Mouse (Mus musculus): ENCODE data around the gene Gp1bb. TPM values are rescaled to one million over a fixed set of nuclear protein-coding genes. Genes with fewer than 3 reads are reported as not detected.

Gp1bb gene
- total RNA-seq, 2 experiments from 2014 or later: not detected

DNA sequence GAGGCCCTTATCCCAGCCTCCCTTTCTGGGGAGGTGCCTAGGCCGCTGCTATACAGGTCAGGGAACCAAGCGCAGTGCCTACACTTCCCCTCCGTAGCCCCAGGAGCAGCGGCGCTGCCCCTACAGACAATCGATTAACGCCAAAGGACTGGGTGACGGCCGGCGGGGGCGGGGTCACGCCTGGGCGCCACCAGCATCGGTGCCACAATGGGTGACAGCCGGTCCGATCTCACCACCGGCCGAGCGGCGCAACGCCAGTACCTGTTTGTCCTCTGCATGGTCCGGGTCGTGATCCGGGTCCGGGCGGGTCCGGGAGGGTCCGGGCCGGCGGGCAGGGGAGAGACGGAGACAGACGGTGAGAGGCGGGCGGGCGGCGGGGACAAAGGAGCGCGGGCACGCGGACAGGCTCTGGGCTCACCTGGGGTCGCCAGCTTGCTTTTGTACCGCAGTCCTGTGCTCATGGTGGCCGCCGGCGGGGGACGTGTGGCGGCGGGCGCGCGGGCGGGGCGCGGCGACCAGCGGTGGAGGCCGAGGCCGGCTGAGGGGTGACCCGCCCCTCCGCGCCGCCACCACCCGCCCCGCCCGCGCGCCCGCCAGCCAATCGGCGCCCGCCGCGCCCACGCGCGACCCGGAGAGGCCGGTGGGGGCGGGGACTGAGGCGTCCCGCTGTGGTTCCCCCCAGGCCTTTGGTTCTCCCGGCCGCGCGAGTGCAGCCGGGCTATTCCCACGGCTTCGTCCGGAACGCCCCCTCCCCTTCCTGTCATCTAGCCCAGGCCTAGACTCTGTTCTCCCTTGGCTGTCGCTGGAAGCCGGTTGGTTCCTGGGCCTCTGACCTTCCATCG lies 7.4 kb upstream of the Gp1bb start, which contains the start of gene Sept5:
Gene Sept5, minus strand, starts transcription at position 565 of the 842 bp plus-strand sequence.
- intact Hi-C loops (cut with DNase I; ENCODE audit: low total_unique reads): loop anchor here (5.0 kb wide), 1 partner anchor 168 kb away; no protein-coding TSS in a partner anchor
- peak; percentile 81 for DNase-seq

DNA sequence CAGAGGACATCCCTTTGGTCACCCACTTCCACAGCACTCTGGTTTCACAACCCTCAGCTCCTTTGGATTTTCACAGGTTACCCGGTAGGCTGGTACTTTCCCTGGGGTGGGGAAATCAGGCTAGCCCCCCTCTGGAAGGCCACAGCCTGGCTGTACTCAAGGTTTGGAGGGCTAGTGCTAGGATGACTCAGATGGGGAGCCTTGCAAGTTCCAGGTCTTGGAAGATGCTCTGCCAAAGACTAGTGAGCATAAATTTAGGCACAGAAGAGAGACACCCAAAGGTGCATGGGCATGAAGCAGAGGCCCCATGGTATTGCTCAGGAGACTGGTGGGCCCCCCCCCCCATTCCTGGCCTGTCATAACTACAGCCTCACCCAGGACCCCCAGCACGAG lies 6.7 kb upstream of the Gp1bb start:
- no peak for DNase-seq

GRCm38 (mm10) chr16:18628206-18628947 lies 6.2 kb upstream of the Gp1bb start:
- DNase-seq: no peak
- intact Hi-C loops (cut with DNase I; ENCODE audit: low total_unique reads): loop anchor here (5.0 kb wide), 1 partner anchor 169 kb away; no protein-coding TSS in a partner anchor

More for the DNA sequence above, 6.7 kb upstream of the Gp1bb start:
- intact Hi-C loops (cut with DNase I; ENCODE audit: low total_unique reads): loop anchor here (5.0 kb wide), 1 partner anchor 168 kb away; no protein-coding TSS in a partner anchor

GRCm38 (mm10) chr16:18627163-18627562 lies 5.0 kb upstream of the Gp1bb start:
- no peak for DNase-seq
- intact Hi-C loops (cut with DNase I; ENCODE audit: low total_unique reads): loop anchor here (2.0 to 5.0 kb wide), 2 partner anchors 52 to 170 kb away; no protein-coding TSS in a partner anchor

GRCm38 (mm10) chr16:18626376-18626878 lies 4.2 kb upstream of the Gp1bb start, which contains the start of gene Gm49601:
Gm49601 (minus strand) TSS chr16:18626427.
- intact Hi-C loops (cut with DNase I; ENCODE audit: low total_unique reads): loop anchor here (2.0 to 5.0 kb wide), 2 partner anchors 52 to 171 kb away; no protein-coding TSS in a partner anchor
- peak; percentile 84 for DNase-seq

DNA sequence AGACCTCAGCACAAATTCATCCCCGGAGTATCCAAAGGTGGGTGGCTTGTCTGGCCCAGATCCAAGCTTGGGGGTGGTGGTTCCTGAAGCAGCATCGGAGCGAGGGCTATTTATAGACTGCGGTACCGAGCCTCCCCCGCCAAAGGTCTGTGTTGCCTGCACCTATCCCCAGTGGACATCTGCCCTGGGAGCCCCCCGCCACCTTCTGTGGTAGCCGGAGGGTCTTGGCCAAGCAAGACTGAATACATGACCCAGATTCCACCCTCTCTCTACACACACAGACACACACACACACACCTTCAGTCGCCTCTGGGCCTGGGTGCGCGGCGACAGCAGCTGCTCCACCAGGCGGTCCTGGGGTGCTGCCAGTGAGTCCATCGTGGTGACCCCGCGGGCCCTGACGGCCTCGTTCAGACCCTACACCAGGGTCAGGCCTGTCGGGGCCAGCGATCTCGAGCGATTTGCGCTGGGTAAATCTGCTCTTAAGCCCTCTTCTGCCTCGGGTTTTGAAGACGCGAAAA lies 3.6 kb upstream of the Gp1bb start:
- intact Hi-C loops (cut with DNase I; ENCODE audit: low total_unique reads): loop anchor here (2.0 to 5.0 kb wide), 2 partner anchors 53 to 171 kb away; no protein-coding TSS in a partner anchor
- DNase-seq: no peak

GRCm38 (mm10) chr16:18625097-18625496 lies 2.9 kb upstream of the Gp1bb start:
- intact Hi-C loops (cut with DNase I; ENCODE audit: low total_unique reads): loop anchor here (5.0 kb wide), 1 partner anchor 172 kb away; no protein-coding TSS in a partner anchor
- no peak for DNase-seq

DNA sequence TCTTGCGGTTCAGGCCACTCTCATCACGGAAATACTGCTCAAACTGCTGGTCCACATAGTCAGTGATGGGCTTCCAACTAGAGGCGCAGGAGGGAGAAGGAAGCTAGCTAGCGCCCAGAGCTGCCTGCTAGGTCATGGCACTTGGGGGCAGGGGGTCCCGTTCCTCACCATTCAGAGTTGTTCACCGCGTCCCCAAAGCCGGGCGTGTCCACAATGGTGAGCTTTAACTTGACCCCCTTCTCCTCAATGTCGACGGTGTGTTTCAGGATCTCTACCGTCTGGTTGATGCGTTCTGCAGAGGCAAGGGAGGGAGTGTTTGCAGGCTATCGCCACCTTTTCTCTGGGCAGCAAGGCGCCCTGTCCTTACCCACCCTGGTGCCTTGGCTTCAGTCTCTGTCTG lies 2.4 kb upstream of the Gp1bb start:
- DNase-seq: no peak
- intact Hi-C loops (cut with DNase I; ENCODE audit: low total_unique reads): loop anchor here (5.0 kb wide), 1 partner anchor 173 kb away; no protein-coding TSS in a partner anchor

- intact Hi-C loops (cut with DNase I; ENCODE audit: low total_unique reads): no loop called here
Observed at GRCm38 (mm10) chr16:18623751-18624540, 1.7 kb upstream of the Gp1bb start.

GRCm38 (mm10) chr16:18622916-18623750 lies 930 bp upstream of the Gp1bb start:
- intact Hi-C loops (cut with DNase I; ENCODE audit: low total_unique reads): no loop called here
- DNase-seq: no peak

More at GRCm38 (mm10) chr16:18623751-18624540, 1.7 kb upstream of the Gp1bb start:
- no peak for DNase-seq

- no peak for DNase-seq
- intact Hi-C loops (cut with DNase I; ENCODE audit: low total_unique reads): no loop called here
Observed at GRCm38 (mm10) chr16:18621362-18622001, 721 bp downstream of the Gp1bb start.

DNA sequence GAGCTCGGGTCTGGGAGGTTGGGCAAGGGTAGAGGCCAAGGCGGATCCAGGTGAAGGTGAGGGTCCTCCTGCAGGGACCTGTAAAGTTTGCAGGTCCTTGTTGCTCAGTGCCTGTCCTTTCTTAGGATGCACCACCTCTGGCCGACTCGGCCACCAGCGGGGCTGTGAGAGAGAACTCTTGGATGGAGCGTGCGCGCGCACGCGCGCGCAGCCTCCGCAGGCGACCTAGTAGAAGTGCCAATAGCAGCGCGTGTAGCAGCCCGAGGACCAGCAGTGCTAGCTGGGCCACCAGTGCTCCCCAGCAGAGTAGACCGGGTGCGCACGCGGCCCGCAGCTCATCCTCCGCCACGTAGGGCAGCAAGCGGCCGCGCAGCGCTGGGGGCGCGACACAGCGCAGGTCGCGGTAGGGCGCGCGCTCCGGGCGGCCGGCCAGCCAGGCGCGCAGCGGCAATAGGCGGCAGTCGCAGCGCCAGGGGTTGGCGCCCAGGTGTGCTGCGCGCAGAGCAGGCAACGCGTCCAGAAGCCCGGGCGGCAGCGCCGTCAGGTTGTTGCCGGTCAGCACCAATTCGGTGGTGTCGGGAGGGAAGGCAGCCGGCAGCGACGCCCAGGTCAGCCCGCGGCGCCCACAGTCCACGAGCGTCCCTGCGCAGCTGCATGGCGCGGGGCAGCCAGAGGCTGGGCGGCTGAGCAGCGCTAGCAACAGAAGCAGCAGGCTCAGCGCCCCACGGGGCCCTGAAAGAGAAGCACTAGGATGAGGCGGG lies 1.4 kb downstream of the Gp1bb start:
- DNase-seq: no peak
- intact Hi-C loops (cut with DNase I; ENCODE audit: low total_unique reads): no loop called here

- no peak for DNase-seq
- intact Hi-C loops (cut with DNase I; ENCODE audit: low total_unique reads): no loop called here
Observed at GRCm38 (mm10) chr16:18620201-18620600, 2.0 kb downstream of the Gp1bb start.

- intact Hi-C loops (cut with DNase I; ENCODE audit: low total_unique reads): loop anchor here (2.0 to 10.0 kb wide), 2 partner anchors 178 to 274 kb away; partner anchors contain the start of genes Arvcf and Tango2
- no peak for DNase-seq
Observed at GRCm38 (mm10) chr16:18619110-18619509, 3.1 kb downstream of the Gp1bb start.

- intact Hi-C loops (cut with DNase I; ENCODE audit: low total_unique reads): loop anchor here (2.0 to 10.0 kb wide), 2 partner anchors 177 to 273 kb away; partner anchors contain the start of genes Arvcf and Tango2
Observed at GRCm38 (mm10) chr16:18618297-18618696, 3.9 kb downstream of the Gp1bb start.

GRCm38 (mm10) chr16:18617370-18618065 lies 4.7 kb downstream of the Gp1bb start:
- peak; percentile 83 for DNase-seq
- intact Hi-C loops (cut with DNase I; ENCODE audit: low total_unique reads): loop anchor here (2.0 to 10.0 kb wide), 2 partner anchors 177 to 273 kb away; partner anchors contain the start of genes Arvcf and Tango2

More at GRCm38 (mm10) chr16:18618297-18618696, 3.9 kb downstream of the Gp1bb start:
- no peak for DNase-seq
